Mouse (Mus musculus): ENCODE measurements around the gene Ccnq.
"Not testable (repeated sequence)": the region's sequence is repeated elsewhere in the genome, so short reads cannot be mapped to it uniquely, and the experiment has no call there.

The Ccnq gene

GRCm38 (mm10) chr11:78761086-78761485, 9.6 kb upstream of the Ccnq start:
- DNase-seq (ENCODE audit: low spot score), result no peak

GRCm38 (mm10) chr11:78755299-78755698, 3.8 kb upstream of the Ccnq start:
- DNase-seq (ENCODE audit: low spot score), result no peak

GRCm38 (mm10) chr11:78754177-78754576, 2.6 kb upstream of the Ccnq start:
- not testable (repeated sequence) for DNase-seq (ENCODE audit: low spot score)

- no peak for DNase-seq (ENCODE audit: low spot score)
These were observed 1.7 kb upstream of the Ccnq start for GRCm38 (mm10) chr11:78753183-78753582.

- DNase-seq (ENCODE audit: low spot score), result no peak
These were observed 294 bp upstream of the Ccnq start for GRCm38 (mm10) chr11:78751843-78752203.

GRCm38 (mm10) chr11:78746264-78746663, 5.3 kb downstream of the Ccnq start:
- no peak for DNase-seq (ENCODE audit: low spot score)

GRCm38 (mm10) chr11:78745475-78745874, 6.1 kb downstream of the Ccnq start:
- DNase-seq (ENCODE audit: low spot score), result no peak

- no peak for DNase-seq (ENCODE audit: low spot score)
These were observed 9.1 kb downstream of the Ccnq start for GRCm38 (mm10) chr11:78742461-78742860.

GRCm38 (mm10) chr11:78741958-78742357, 9.6 kb downstream of the Ccnq start:
- no peak for DNase-seq (ENCODE audit: low spot score)

GRCm38 (mm10) chr11:78739361-78739760, 12.2 kb downstream of the Ccnq start:
- no peak for DNase-seq (ENCODE audit: low spot score)

GRCm38 (mm10) chr11:78736877-78737408, 14.6 kb downstream of the Ccnq start:
- DNase-seq (ENCODE audit: low spot score), result no peak

- DNase-seq (ENCODE audit: low spot score), result no peak
These were observed 16.4 kb downstream of the Ccnq start for GRCm38 (mm10) chr11:78735168-78735567.

- no peak for DNase-seq (ENCODE audit: low spot score)
These were observed 18.9 kb downstream of the Ccnq start for GRCm38 (mm10) chr11:78732619-78733018.

GRCm38 (mm10) chr11:78730902-78731301, 20.6 kb downstream of the Ccnq start:
- peak; percentile 58 for DNase-seq (ENCODE audit: low spot score)

- no peak for DNase-seq (ENCODE audit: low spot score)
These were observed 23.5 kb downstream of the Ccnq start for GRCm38 (mm10) chr11:78728041-78728440.

- DNase-seq (ENCODE audit: low spot score), result no peak
These were observed 25.2 kb downstream of the Ccnq start for GRCm38 (mm10) chr11:78726366-78726765.

- DNase-seq (ENCODE audit: low spot score), result no peak
These were observed 26.7 kb downstream of the Ccnq start for GRCm38 (mm10) chr11:78724792-78725191.

GRCm38 (mm10) chr11:78721419-78721818, 30.1 kb downstream of the Ccnq start:
- no peak for DNase-seq (ENCODE audit: low spot score)

GRCm38 (mm10) chr11:78717655-78718054, 33.9 kb downstream of the Ccnq start:
- DNase-seq (ENCODE audit: low spot score), result no peak

- no peak for DNase-seq (ENCODE audit: low spot score)
These were observed 42.9 kb downstream of the Ccnq start for GRCm38 (mm10) chr11:78708642-78709041.

GRCm38 (mm10) chr11:78706026-78706425, 45.5 kb downstream of the Ccnq start:
- no peak for DNase-seq (ENCODE audit: low spot score)

- no peak for DNase-seq (ENCODE audit: low spot score)
These were observed 48.4 kb downstream of the Ccnq start for GRCm38 (mm10) chr11:78703085-78703484.

GRCm38 (mm10) chr11:78702319-78702718, 49.2 kb downstream of the Ccnq start:
- DNase-seq (ENCODE audit: low spot score), result no peak
